Mouse (Mus musculus) midbrain, embryonic 11.5 days (tissue): ENCODE results near the gene Tmem88. TPM values are rescaled to one million over a fixed set of nuclear protein-coding genes. Genes with fewer than 3 reads are reported as not detected.

Experiments used
- ATAC-seq: fragments of 200-750 bp; cut with Nextera tagmentation; 2 replicates; pipeline ENCODE4 v1.8.0; 2017; ENCODE audit warnings: moderate TSS enrichment, moderate library complexity; ENCODE audit not compliant: low FRiP score
- DNase-seq: peaks from one replicate; pipeline ENCODE4 v3.0.0; 2015; ENCODE audit warnings: low spot score; ENCODE audit errors: missing footprints
- H3K27ac ChIP-seq: fragments of 300-500 bp; sonication (generic); 2 replicates; pipeline ENCODE4 v1.5.1; 2014; ENCODE audit warnings: low read depth, low read length
- H3K27me3 ChIP-seq: fragments of 300-500 bp; sonication (generic); 2 replicates; pipeline ENCODE4 v1.6.1; 2014; ENCODE audit warnings: mild to moderate bottlenecking, low read length, moderate library complexity, mixed read lengths; ENCODE audit not compliant: control insufficient read depth, insufficient read depth
- H3K36me3 ChIP-seq: fragments of 300-500 bp; sonication (generic); 2 replicates; pipeline ENCODE4 v1.6.1; 2014; ENCODE audit warnings: mild to moderate bottlenecking, low read length, moderate library complexity, mixed read lengths; ENCODE audit not compliant: control insufficient read depth, insufficient read depth
- H3K4me1 ChIP-seq: fragments of 300-500 bp; sonication (generic); 2 replicates; pipeline ENCODE4 v1.6.1; 2014; ENCODE audit warnings: low read length; ENCODE audit not compliant: control insufficient read depth, insufficient read depth
- H3K4me2 ChIP-seq: fragments of 300-500 bp; sonication (generic); 2 replicates; pipeline ENCODE4 v1.6.1; 2014; ENCODE audit warnings: mild to moderate bottlenecking, moderate library complexity
- H3K4me3 ChIP-seq: fragments of 300-500 bp; sonication (generic); 2 replicates; pipeline ENCODE4 v1.5.1; 2014; ENCODE audit warnings: low read depth, low read length
- H3K9ac ChIP-seq: fragments of 300-500 bp; sonication (generic); 2 replicates; pipeline ENCODE4 v1.6.1; 2014; ENCODE audit warnings: low read length
- H3K9me3 ChIP-seq: fragments of 300-500 bp; sonication (generic); 2 replicates; pipeline ENCODE4 v1.6.1; 2016; ENCODE audit warnings: low read length; ENCODE audit not compliant: control insufficient read depth
- WGBS: fragments of 180-500 bp; shearing (Covaris S2); extraction: QIAGEN DNeasy Blood & Tissue Kit; methylation state at CpG from one replicate; pipeline ENCODE4 v1.1.7; 2014; 5-methylcytosine and 5-hydroxymethylcytosine counted together
- polyA plus RNA-seq: library from polyadenylated mRNA; unstranded; fragments of >200 nt; fragmentation: Nextera tagmentation; extraction: Ambion mirVana; gene quantifications from 2 replicates; pipeline ENCODE4 v1.2.1, GENCODE M21; 2014

Gene Tmem88
- polyA plus RNA-seq, 1 experiment from 2014 or later: 13.1 TPM

GRCm38 (mm10) chr11:69413221-69414181, 15.5 kb upstream of the Tmem88 start, which contains the start of gene Kdm6b:
Gene Kdm6b (minus strand): TSS chr11:69413675.
- WGBS: 47% methylated on average over 12 of the region's 12 CpGs
- peak within 1 kb of the TSS; percentile 99 for H3K9ac ChIP-seq
- no peak for ATAC-seq

GRCm38 (mm10) chr11:69412548-69412947, 14.5 kb upstream of the Tmem88 start:
- Histone ChIP-seq H3K27me3 (no peaks in the 10 kb centered on the region), H3K9me3 (no peaks in the 10 kb centered on the region), H3K27ac (no peak overlapping the region), H3K4me1 (peaks cover 57% of the 10 kb centered on the region), H3K4me2 (peak overlapping the region; percentile 91), H3K4me3 (peak overlapping the region; percentile 7; the same call in 1 of the 2 replicates), H3K36me3 (no peaks in the 10 kb centered on the region; the same call in 1 of the 2 replicates), H3K9ac (0 out of 2 replicates have a peak overlapping the region, but pooled peaks have one; percentile 18)
- DNase-seq (no peak), ATAC-seq (no peak)
- WGBS: 67% methylated on average over 7 of the region's 7 CpGs

More at GRCm38 (mm10) chr11:69413221-69414181, 15.5 kb upstream of the Tmem88 start, which contains the start of gene Kdm6b:
- peaks cover 50% of the 10 kb centered on the region for H3K4me1 ChIP-seq
- no peaks in the 10 kb centered on the region for H3K9me3 ChIP-seq
- H3K4me3 ChIP-seq: peak within 1 kb of the TSS; percentile 84
- peak within 1 kb of the TSS; percentile 91 for H3K4me2 ChIP-seq
- peak within 1 kb of the TSS; percentile 99 for H3K27ac ChIP-seq
- H3K27me3 ChIP-seq: no peaks in the 10 kb centered on the region
- no peaks in the 10 kb centered on the region for H3K36me3 ChIP-seq
- peak; percentile 94 for DNase-seq

GRCm38 (mm10) chr11:69411538-69412203, 13.6 kb upstream of the Tmem88 start:
- no peak for ATAC-seq
- under 1% methylated on average over 39 of the region's 39 CpGs for WGBS
- H3K4me1 ChIP-seq: peaks cover 50% of the 10 kb centered on the region

GRCm38 (mm10) chr11:69411073-69411535, 13.1 kb upstream of the Tmem88 start:
- peak; percentile 47 for ATAC-seq
- Histone ChIP-seq H3K27ac (peak overlapping the region; percentile 95), H3K36me3 (peaks cover 11% of the 10 kb centered on the region), H3K4me2 (peak overlapping the region; percentile 91), H3K9me3 (no peaks in the 10 kb centered on the region), H3K27me3 (no peaks in the 10 kb centered on the region), H3K4me3 (peak overlapping the region; percentile 75), H3K4me1 (peaks cover 47% of the 10 kb centered on the region), H3K9ac (peak overlapping the region; percentile 90)
- WGBS: 0% methylated on average over 26 of the region's 26 CpGs
- peak; percentile 100 for DNase-seq

More at GRCm38 (mm10) chr11:69411538-69412203, 13.6 kb upstream of the Tmem88 start:
- H3K9me3 ChIP-seq: no peaks in the 10 kb centered on the region
- H3K9ac ChIP-seq: peak overlapping the region; percentile 90
- peak; percentile 94 for DNase-seq
- no peaks in the 10 kb centered on the region for H3K27me3 ChIP-seq
- peak overlapping the region; percentile 75 for H3K4me3 ChIP-seq
- H3K4me2 ChIP-seq: peak overlapping the region; percentile 91
- H3K27ac ChIP-seq: peak overlapping the region; percentile 95
- peaks cover 6% of the 10 kb centered on the region for H3K36me3 ChIP-seq

- H3K27ac ChIP-seq: peak overlapping the region; percentile 95
- H3K36me3 ChIP-seq: peaks cover 15% of the 10 kb centered on the region
- peak overlapping the region; percentile 90 for H3K9ac ChIP-seq
- peaks cover 47% of the 10 kb centered on the region for H3K4me1 ChIP-seq
- H3K4me3 ChIP-seq: peak overlapping the region; percentile 75
- H3K27me3 ChIP-seq: no peaks in the 10 kb centered on the region
- WGBS: 1% methylated on average over 41 of the region's 41 CpGs
- ATAC-seq (peak; percentile 4; the same call in 1 of the 2 replicates), DNase-seq (no peak)
- no peaks in the 10 kb centered on the region for H3K9me3 ChIP-seq
- peak overlapping the region; percentile 91 for H3K4me2 ChIP-seq
Observed at GRCm38 (mm10) chr11:69410310-69411072, 12.5 kb upstream of the Tmem88 start.

- H3K4me1 ChIP-seq: peaks cover 44% of the 10 kb centered on the region
Observed at GRCm38 (mm10) chr11:69410045-69410309, 11.9 kb upstream of the Tmem88 start.

GRCm38 (mm10) chr11:69409378-69410044, 11.5 kb upstream of the Tmem88 start:
- peak; percentile 57 for ATAC-seq

More at GRCm38 (mm10) chr11:69410045-69410309, 11.9 kb upstream of the Tmem88 start:
- Histone ChIP-seq H3K9me3 (no peaks in the 10 kb centered on the region), H3K4me3 (peak overlapping the region; percentile 75), H3K27me3 (no peaks in the 10 kb centered on the region), H3K27ac (peak overlapping the region; percentile 95), H3K9ac (peak overlapping the region; percentile 90), H3K4me2 (peak overlapping the region; percentile 91), H3K36me3 (peaks cover 20% of the 10 kb centered on the region)
- DNase-seq (no peak), ATAC-seq (no peak)
- WGBS: under 1% methylated on average over 18 of the region's 18 CpGs

More at GRCm38 (mm10) chr11:69409378-69410044, 11.5 kb upstream of the Tmem88 start:
- Histone ChIP-seq H3K36me3 (peaks cover 25% of the 10 kb centered on the region), H3K9me3 (no peaks in the 10 kb centered on the region), H3K4me1 (peaks cover 40% of the 10 kb centered on the region), H3K4me3 (peak overlapping the region; percentile 75), H3K27ac (peak overlapping the region; percentile 95), H3K4me2 (peak overlapping the region; percentile 91), H3K27me3 (no peaks in the 10 kb centered on the region), H3K9ac (peak overlapping the region; percentile 90)
- WGBS: 1% methylated on average over 39 of the region's 46 CpGs
- DNase-seq: peak; percentile 98
